11 mouse cellular contexts compared by ENCODE assay signal in the genomic region with DNA sequence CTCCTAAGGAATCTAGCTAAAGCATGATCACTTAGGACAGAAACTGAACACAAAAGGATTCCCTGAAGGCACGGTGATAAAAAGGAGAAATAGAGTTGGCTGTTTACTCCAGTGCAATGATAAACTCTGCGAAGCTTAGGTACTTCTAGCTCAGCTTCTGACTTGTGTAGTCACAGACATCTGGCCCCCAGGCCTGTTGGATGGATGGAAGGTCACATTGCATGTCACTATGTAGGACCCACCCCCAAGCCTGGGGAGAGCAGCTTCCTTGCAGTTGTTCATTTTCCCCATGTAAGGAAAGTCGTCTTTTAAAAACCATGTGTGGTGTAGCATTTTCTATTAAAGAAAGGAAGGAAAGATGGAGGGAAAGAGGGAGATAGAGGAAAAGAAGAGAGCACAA.
DNase-seq lines count a peak whose midpoint lies in the region; ATAC-seq and TF ChIP-seq lines count a peak whose summit lies in the region.
"Had no signal": no experiment of that assay in that cellular context is flagged by ENCODE, and none has a peak within 500 bp of the region (broad histone marks: within the 10 kb centered on the region; RNA-seq: fewer than 3 reads in every experiment).

No protein-coding gene starts in this region.

- TF ChIP-seq CTCF in intestine, postnatal 0 days (IDR thresholded peaks at IDR 0.05; ENCODE audit: low read depth) = no peak
- no peak for TF ChIP-seq CTCF in stomach, postnatal 0 days (IDR thresholded peaks at IDR 0.05; ENCODE audit: low read depth)

- no peak overlapping the region for H3K4me3 ChIP-seq in intestine, embryonic 14.5 days (ENCODE audit: low read depth, low read length)
- no peak overlapping the region for H3K4me3 ChIP-seq in intestine, postnatal 0 days (ENCODE audit: low read depth, low read length)
- H3K4me3 ChIP-seq in stomach, embryonic 14.5 days (ENCODE audit: low read depth, low read length) = no peak overlapping the region
- H3K4me3 ChIP-seq in stomach, postnatal 0 days (ENCODE audit: low read depth, low read length) = no peak overlapping the region
- no peak overlapping the region for H3K4me3 ChIP-seq in embryonic facial prominence, embryonic 15.5 days (replicated peaks)
- H3K4me3 ChIP-seq: liver, embryonic 15.5 days had no signal

- H3K27me3 ChIP-seq in intestine, embryonic 14.5 days (replicated peaks; ENCODE audit: control insufficient read depth, insufficient read depth, low read length) = no peaks in the 10 kb centered on the region
- no peaks in the 10 kb centered on the region for H3K27me3 ChIP-seq in intestine, postnatal 0 days (replicated peaks; ENCODE audit: control insufficient read depth, insufficient read depth, low read length)
- no peaks in the 10 kb centered on the region for H3K27me3 ChIP-seq in stomach, embryonic 14.5 days (ENCODE audit: control insufficient read depth, insufficient read depth, low read length)
- no peaks in the 10 kb centered on the region for H3K27me3 ChIP-seq in stomach, postnatal 0 days (ENCODE audit: control insufficient read depth, insufficient read depth, low read length)
- no peaks in the 10 kb centered on the region for H3K27me3 ChIP-seq in embryonic facial prominence, embryonic 15.5 days
- H3K27me3 ChIP-seq: liver, embryonic 15.5 days had no signal

- no peak for DNase-seq in intestine, embryonic 14.5 days (ENCODE audit: low spot score)
- DNase-seq in stomach, postnatal 0 days (ENCODE audit: low spot score) = no peak
- no peak for DNase-seq in thymus, postnatal 10 days (ENCODE audit: low spot score in 2 of 2)
- DNase-seq in frontal cortex, postnatal 10 days (ENCODE audit: low spot score in 2 of 2) = no peak
- DNase-seq: cerebellum, adult 9-10 months; right cerebral cortex, postnatal 4 days had no signal

- H3K27ac ChIP-seq in intestine, embryonic 14.5 days (ENCODE audit: low read depth) = peak overlapping the region; percentile 54
- H3K27ac ChIP-seq in intestine, postnatal 0 days (ENCODE audit: low read depth, low read length) = no peak overlapping the region
- H3K27ac ChIP-seq in stomach, embryonic 14.5 days (ENCODE audit: low read length) = peak overlapping the region; percentile 73
- no peak overlapping the region for H3K27ac ChIP-seq in stomach, postnatal 0 days (replicated peaks)
- H3K27ac ChIP-seq in embryonic facial prominence, embryonic 15.5 days (replicated peaks) = peak overlapping the region; percentile 78
- H3K27ac ChIP-seq: hindbrain, postnatal 0 days; liver, embryonic 15.5 days had no signal

- peaks cover 23% of the 10 kb centered on the region; the same call in 1 of the 2 replicates for H3K4me1 ChIP-seq in intestine, embryonic 14.5 days (replicated peaks; ENCODE audit: control insufficient read depth, insufficient read depth, low read length)
- no peaks in the 10 kb centered on the region for H3K4me1 ChIP-seq in intestine, postnatal 0 days (replicated peaks; ENCODE audit: control insufficient read depth, insufficient read depth, low read length)
- peaks cover 8% of the 10 kb centered on the region for H3K4me1 ChIP-seq in stomach, embryonic 14.5 days (ENCODE audit: control insufficient read depth, insufficient read depth, low read length)
- 0 out of 2 replicates have a peak, but pooled peaks cover 2% of the 10 kb centered on the region for H3K4me1 ChIP-seq in stomach, postnatal 0 days (replicated peaks; ENCODE audit: control insufficient read depth, insufficient read depth)
- H3K4me1 ChIP-seq in embryonic facial prominence, embryonic 15.5 days = peaks cover 18% of the 10 kb centered on the region
- H3K4me1 ChIP-seq: liver, embryonic 15.5 days had no signal

- no peak overlapping the region for H3K9ac ChIP-seq in intestine, embryonic 14.5 days (ENCODE audit: low read length)
- no peak overlapping the region for H3K9ac ChIP-seq in intestine, postnatal 0 days (ENCODE audit: low read depth, low read length)
- no peak overlapping the region for H3K9ac ChIP-seq in stomach, embryonic 14.5 days (replicated peaks; ENCODE audit: low read depth, low read length)
- H3K9ac ChIP-seq in stomach, postnatal 0 days (ENCODE audit: low read length) = no peak overlapping the region
- no peak overlapping the region for H3K9ac ChIP-seq in embryonic facial prominence, embryonic 15.5 days
- H3K9ac ChIP-seq: liver, embryonic 15.5 days had no signal

- H3K9me3 ChIP-seq in intestine, embryonic 14.5 days (ENCODE audit: control insufficient read depth, low read length) = no peaks in the 10 kb centered on the region
- H3K9me3 ChIP-seq in intestine, postnatal 0 days (ENCODE audit: control insufficient read depth) = no peaks in the 10 kb centered on the region
- no peaks in the 10 kb centered on the region for H3K9me3 ChIP-seq in stomach, embryonic 14.5 days (ENCODE audit: control insufficient read depth, low read depth, low read length)
- H3K9me3 ChIP-seq in stomach, postnatal 0 days (ENCODE audit: control insufficient read depth, low read length) = no peaks in the 10 kb centered on the region
- no peaks in the 10 kb centered on the region for H3K9me3 ChIP-seq in embryonic facial prominence, embryonic 15.5 days (replicated peaks)
- H3K9me3 ChIP-seq: liver, embryonic 15.5 days had no signal

- WGBS in intestine, embryonic 14.5 days = 43% methylated on average over 3 of the region's 3 CpGs
- WGBS in intestine, postnatal 0 days = 60% methylated on average over 3 of the region's 3 CpGs
- WGBS in stomach, embryonic 14.5 days = 45% methylated on average over 3 of the region's 3 CpGs
- whole genome bisulfite sequencing in stomach, postnatal 0 days = 60% methylated on average over 3 of the region's 3 CpGs
- WGBS in embryonic facial prominence, embryonic 15.5 days = 48% methylated on average over 3 of the region's 3 CpGs

- no peaks in the 10 kb centered on the region for H3K36me3 ChIP-seq in intestine, embryonic 14.5 days (ENCODE audit: control insufficient read depth, insufficient read depth, low read length)
- H3K36me3 ChIP-seq in intestine, postnatal 0 days (ENCODE audit: control insufficient read depth, insufficient read depth) = no peaks in the 10 kb centered on the region
- no peaks in the 10 kb centered on the region for H3K36me3 ChIP-seq in stomach, embryonic 14.5 days (ENCODE audit: control insufficient read depth, insufficient read depth, low read length)
- H3K36me3 ChIP-seq in stomach, postnatal 0 days (ENCODE audit: control insufficient read depth, insufficient read depth, low read length) = no peaks in the 10 kb centered on the region
- no peaks in the 10 kb centered on the region for H3K36me3 ChIP-seq in embryonic facial prominence, embryonic 15.5 days
- H3K36me3 ChIP-seq: liver, embryonic 15.5 days had no signal

- no peak for TF ChIP-seq EP300 in stomach, postnatal 0 days (optimal IDR thresholded peaks at IDR 0.05)

- ATAC-seq in intestine, embryonic 14.5 days (replicated peaks; ENCODE audit: low FRiP score, low TSS enrichment, low read depth) = no peak
- no peak for ATAC-seq in intestine, postnatal 0 days
- no peak for ATAC-seq in stomach, embryonic 14.5 days (ENCODE audit: insufficient number of reproducible peaks, insufficient read depth, low FRiP score, low read depth)
- ATAC-seq in stomach, postnatal 0 days (ENCODE audit: low FRiP score, low TSS enrichment) = no peak
- no peak for ATAC-seq in embryonic facial prominence, embryonic 15.5 days (ENCODE audit: insufficient number of reproducible peaks, low FRiP score, low TSS enrichment, low read depth)
- ATAC-seq: hindbrain, postnatal 0 days had no signal

- H3K4me2 ChIP-seq in intestine, embryonic 14.5 days (ENCODE audit: low read length) = no peak overlapping the region
- H3K4me2 ChIP-seq in intestine, postnatal 0 days (replicated peaks; ENCODE audit: low read depth) = no peak overlapping the region
- H3K4me2 ChIP-seq in stomach, embryonic 14.5 days (replicated peaks; ENCODE audit: low read depth, low read length) = no peak overlapping the region
- no peak overlapping the region for H3K4me2 ChIP-seq in stomach, postnatal 0 days (replicated peaks; ENCODE audit: low read depth)
- no peak overlapping the region for H3K4me2 ChIP-seq in embryonic facial prominence, embryonic 15.5 days (replicated peaks)
- H3K4me2 ChIP-seq: liver, embryonic 15.5 days had no signal

Comparison
In these comparisons a context has a peak if more than half of its experiments do, and no peak if none do; other contexts are left out.
1. H3K27ac ChIP-seq: peak in intestine, embryonic 14.5 days (single experiment), stomach, embryonic 14.5 days (single experiment) and embryonic facial prominence, embryonic 15.5 days (single experiment); none in intestine, postnatal 0 days (single experiment) and stomach, postnatal 0 days (single experiment).